Mouse (Mus musculus): ENCODE data around the gene Ankrd65. TPM values are rescaled to one million over a fixed set of nuclear protein-coding genes. Genes with fewer than 3 reads are reported as not detected.
"Not testable (repeated sequence)": the region's sequence is repeated elsewhere in the genome, so short reads cannot be mapped to it uniquely, and the experiment has no call there.

Gene Ankrd65
- not detected in 2 replicates for polyA plus RNA-seq (2012; ENCODE audit: insufficient read depth, insufficient read length, missing spikeins)

- Histone ChIP-seq H3K4me1 (ENCODE audit: control insufficient read depth, insufficient read depth, low read length) (no peaks in the 10 kb centered on the region), H3K4me3 (ENCODE audit: insufficient read depth, low read length) (no peak within 1 kb of the TSS), H3K27ac (ENCODE audit: insufficient read depth, low read depth, low read length) (no peak within 1 kb of the TSS)
- TF ChIP-seq CTCF (IDR thresholded peaks at IDR 0.05; ENCODE audit: low read depth, low read length) (no peak), POLR2A (IDR thresholded peaks at IDR 0.05; ENCODE audit: borderline replicate concordance, low read depth, low read length) (no peak)
Measured at GRCm38 (mm10) chr4:155790021-155790489, at the start of gene Ankrd65. TSS of gene Ankrd65 (plus strand) at chr4:155790439.

DNA sequence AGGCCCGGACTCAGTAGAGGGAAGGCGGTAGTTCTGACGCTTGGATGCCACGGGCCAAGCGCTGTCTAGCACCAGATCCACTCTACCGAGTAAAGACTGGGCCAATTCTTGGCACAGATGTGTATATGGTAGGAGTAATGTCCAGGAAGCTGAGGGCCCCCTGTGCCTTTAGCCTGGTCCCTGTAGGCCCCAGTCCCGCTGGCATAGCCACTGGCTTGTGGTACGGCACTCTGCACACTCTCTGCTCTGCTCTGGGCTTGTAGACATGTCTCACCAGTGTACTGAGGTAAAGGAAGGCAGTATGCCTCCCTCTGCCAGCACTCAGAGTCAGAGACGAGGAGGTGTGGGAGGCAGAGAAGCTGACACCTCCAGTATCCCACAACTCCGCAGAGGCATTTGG is 49.6 kb upstream of the Ankrd65 start:
- not testable (repeated sequence) for H3K4me1 ChIP-seq (ENCODE audit: control insufficient read depth, insufficient read depth, low read length); H3K4me3 ChIP-seq (ENCODE audit: insufficient read depth, low read length); H3K27ac ChIP-seq (ENCODE audit: insufficient read depth, low read depth, low read length)

GRCm38 (mm10) chr4:155742684-155743083 is 47.6 kb upstream of the Ankrd65 start:
- Histone ChIP-seq H3K4me3 (ENCODE audit: insufficient read depth, low read length) (no peak overlapping the region), H3K27ac (ENCODE audit: insufficient read depth, low read depth, low read length) (no peak overlapping the region), H3K4me1 (ENCODE audit: control insufficient read depth, insufficient read depth, low read length) (no peaks in the 10 kb centered on the region)
- TF ChIP-seq POLR2A (IDR thresholded peaks at IDR 0.05; ENCODE audit: borderline replicate concordance, low read depth, low read length), result no peak
- TF ChIP-seq CTCF (IDR thresholded peaks at IDR 0.05; ENCODE audit: low read depth, low read length), result no peak

DNA sequence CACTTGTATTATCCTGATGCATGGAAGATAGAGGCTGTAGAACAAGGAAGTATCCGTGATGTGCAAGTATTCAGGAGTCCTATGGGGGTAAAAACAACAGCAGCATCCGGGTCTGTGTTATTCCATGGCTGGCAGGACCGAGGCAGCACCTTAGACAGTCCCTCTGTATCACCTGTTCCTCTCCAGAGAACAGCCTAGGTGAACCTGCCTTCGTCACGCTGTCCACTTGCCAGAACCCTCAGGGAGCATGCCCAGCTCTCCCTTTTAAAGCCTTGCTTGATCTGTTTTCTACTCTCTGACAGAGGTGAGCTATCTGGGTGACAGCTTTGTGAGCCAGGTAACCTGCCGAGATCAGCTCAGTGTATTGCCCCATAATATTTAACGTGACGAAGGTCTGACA is 45.8 kb upstream of the Ankrd65 start:
- Histone ChIP-seq H3K27ac (ENCODE audit: insufficient read depth, low read depth, low read length) (no peak overlapping the region), H3K4me3 (ENCODE audit: insufficient read depth, low read length) (no peak overlapping the region), H3K4me1 (ENCODE audit: control insufficient read depth, insufficient read depth, low read length) (no peaks in the 10 kb centered on the region)
- TF ChIP-seq POLR2A (IDR thresholded peaks at IDR 0.05; ENCODE audit: borderline replicate concordance, low read depth, low read length) (no peak), CTCF (IDR thresholded peaks at IDR 0.05; ENCODE audit: low read depth, low read length) (no peak)

GRCm38 (mm10) chr4:155745136-155745535 is 45.1 kb upstream of the Ankrd65 start:
- H3K4me3 ChIP-seq (ENCODE audit: insufficient read depth, low read length), result no peak overlapping the region
- no peaks in the 10 kb centered on the region for H3K4me1 ChIP-seq (ENCODE audit: control insufficient read depth, insufficient read depth, low read length)
- no peak overlapping the region for H3K27ac ChIP-seq (ENCODE audit: insufficient read depth, low read depth, low read length)
- TF ChIP-seq POLR2A (IDR thresholded peaks at IDR 0.05; ENCODE audit: borderline replicate concordance, low read depth, low read length), result no peak
- no peak for TF ChIP-seq CTCF (IDR thresholded peaks at IDR 0.05; ENCODE audit: low read depth, low read length)

GRCm38 (mm10) chr4:155746036-155746548 is 44.1 kb upstream of the Ankrd65 start:
- TF ChIP-seq CTCF (IDR thresholded peaks at IDR 0.05; ENCODE audit: low read depth, low read length) (no peak), POLR2A (IDR thresholded peaks at IDR 0.05; ENCODE audit: borderline replicate concordance, low read depth, low read length) (no peak)
- H3K27ac ChIP-seq (ENCODE audit: insufficient read depth, low read depth, low read length), result no peak overlapping the region

DNA sequence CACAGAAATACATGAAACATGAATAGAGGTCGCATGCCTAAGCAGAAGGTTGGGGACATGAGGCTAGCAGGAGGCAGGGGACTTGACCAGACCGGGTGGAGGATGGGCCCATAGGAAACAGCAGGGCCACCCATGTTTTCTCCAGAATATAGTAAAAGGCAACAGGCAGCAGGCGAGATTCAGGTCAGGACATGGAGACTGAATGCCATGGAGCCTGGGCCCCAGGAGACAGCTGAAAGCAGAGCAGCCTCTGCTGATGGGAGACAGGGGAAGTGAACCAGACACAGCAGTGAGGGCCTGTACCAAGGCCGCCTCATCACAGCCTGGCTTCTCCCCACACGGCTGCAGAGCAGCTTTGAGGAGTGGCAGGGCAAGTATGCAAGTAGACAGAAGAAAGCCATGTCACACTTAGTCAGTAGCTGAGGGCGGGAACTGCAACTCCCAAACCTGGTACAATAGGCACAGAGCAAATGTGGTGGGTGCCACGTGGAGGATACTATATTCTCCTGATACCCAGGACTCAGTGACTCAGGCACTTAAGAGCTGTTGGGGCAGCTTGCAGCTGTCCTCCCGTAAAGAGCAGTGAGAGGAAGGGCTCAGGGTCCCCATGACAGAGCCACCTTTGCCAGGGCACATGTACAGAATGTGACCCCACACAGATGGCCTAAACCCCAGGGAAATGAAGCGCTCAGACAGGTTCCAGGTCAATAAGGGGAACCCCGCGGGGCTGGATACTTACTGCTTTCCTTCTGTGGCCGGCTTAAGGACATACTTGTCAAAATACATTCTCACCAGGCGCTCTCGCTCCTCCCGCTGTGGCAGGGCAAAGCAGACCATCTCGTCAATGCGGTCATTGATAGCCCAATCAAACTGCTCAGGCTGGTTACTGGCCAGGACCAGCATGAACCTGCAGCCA is 43.4 kb upstream of the Ankrd65 start:
- no peaks in the 10 kb centered on the region for H3K4me1 ChIP-seq (ENCODE audit: control insufficient read depth, insufficient read depth, low read length)
- H3K4me3 ChIP-seq (ENCODE audit: insufficient read depth, low read length), result no peak overlapping the region
- TF ChIP-seq CTCF (IDR thresholded peaks at IDR 0.05; ENCODE audit: low read depth, low read length), result no peak
- TF ChIP-seq POLR2A (IDR thresholded peaks at IDR 0.05; ENCODE audit: borderline replicate concordance, low read depth, low read length), result no peak
- no peak overlapping the region for H3K27ac ChIP-seq (ENCODE audit: insufficient read depth, low read depth, low read length)

More at GRCm38 (mm10) chr4:155746036-155746548, 44.1 kb upstream of the Ankrd65 start:
- Histone ChIP-seq H3K4me1 (ENCODE audit: control insufficient read depth, insufficient read depth, low read length) (no peaks in the 10 kb centered on the region), H3K4me3 (ENCODE audit: insufficient read depth, low read length) (no peak overlapping the region)

- Histone ChIP-seq H3K27ac (ENCODE audit: insufficient read depth, low read depth, low read length) (no peak overlapping the region), H3K4me1 (ENCODE audit: control insufficient read depth, insufficient read depth, low read length) (peaks cover 10% of the 10 kb centered on the region), H3K4me3 (ENCODE audit: insufficient read depth, low read length) (no peak overlapping the region)
- no peak for TF ChIP-seq CTCF (IDR thresholded peaks at IDR 0.05; ENCODE audit: low read depth, low read length)
- TF ChIP-seq POLR2A (IDR thresholded peaks at IDR 0.05; ENCODE audit: borderline replicate concordance, low read depth, low read length), result no peak
Measured at GRCm38 (mm10) chr4:155757011-155757410, 33.2 kb upstream of the Ankrd65 start.

DNA sequence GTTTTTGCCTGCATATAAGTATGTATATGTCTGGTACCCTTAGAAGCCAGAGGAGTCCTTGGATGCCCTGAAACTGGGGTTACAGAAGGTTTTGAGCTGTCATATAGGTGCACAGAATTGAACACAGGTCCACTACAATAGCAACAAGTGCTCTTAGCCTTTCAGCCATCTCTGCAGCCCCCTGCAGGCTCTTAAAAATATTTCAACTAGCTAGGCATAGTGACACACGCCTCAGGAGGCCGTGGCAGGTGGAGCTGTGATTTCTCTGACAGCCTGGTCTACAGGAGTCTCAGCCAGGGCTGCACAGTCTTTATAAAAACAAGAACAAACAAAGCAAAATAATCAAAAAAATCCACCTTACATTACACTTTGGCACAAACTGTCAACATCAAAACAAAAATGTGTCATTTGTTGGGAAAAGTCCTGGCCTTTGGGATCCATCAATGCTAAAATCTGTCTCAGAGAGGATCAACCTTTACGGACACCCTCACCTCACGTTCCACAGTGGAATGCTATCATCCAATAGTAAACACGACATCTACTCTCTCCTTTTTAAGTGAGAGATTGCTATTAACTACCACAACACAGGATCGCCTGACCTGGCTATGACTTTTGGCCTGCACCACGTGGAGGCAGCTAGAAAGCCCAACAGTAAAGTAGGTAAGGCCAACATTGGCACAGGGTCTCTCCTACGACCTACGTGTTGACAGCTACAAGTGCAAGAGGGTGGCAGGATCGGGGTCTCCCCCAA is 30.2 kb upstream of the Ankrd65 start:
- Histone ChIP-seq H3K4me1 (ENCODE audit: control insufficient read depth, insufficient read depth, low read length) (peaks cover 15% of the 10 kb centered on the region), H3K27ac (ENCODE audit: insufficient read depth, low read depth, low read length) (peak overlapping the region; percentile 38), H3K4me3 (ENCODE audit: insufficient read depth, low read length) (peak overlapping the region; percentile 78)
- no peak for TF ChIP-seq CTCF (IDR thresholded peaks at IDR 0.05; ENCODE audit: low read depth, low read length)
- no peak for TF ChIP-seq POLR2A (IDR thresholded peaks at IDR 0.05; ENCODE audit: borderline replicate concordance, low read depth, low read length)

Measured in bone marrow macrophage, adult 2 months (primary cell).